Mouse (Mus musculus) left cerebral cortex, postnatal 14 days (tissue): Measurements from ENCODE around the gene Efna5. TPM values are rescaled to one million over a fixed set of nuclear protein-coding genes. Genes with fewer than 3 reads are reported as not detected.

Experiments
- DNase-seq, 2 experiments: peaks; one replicate each; pipeline ENCODE4 v3.0.0; 2021 to 2022; ENCODE audit warnings: low spot score in 2 of 2, mixed read lengths in 1 of 2
- intact Hi-C: fragments of 180-260 bp; cut with DNase I; formaldehyde crosslinking; loops from one replicate; pipeline ENCODE4 v1.15.1; 2025
- total RNA-seq, 2 experiments: library from RNA; stranded (reverse); gene quantifications; 2 replicates each; pipeline ENCODE4 v1.2.3; 2021

The Efna5 gene
- total RNA-seq, 2 experiments from 2014 or later: 45.0 to 50.8 TPM

DNA sequence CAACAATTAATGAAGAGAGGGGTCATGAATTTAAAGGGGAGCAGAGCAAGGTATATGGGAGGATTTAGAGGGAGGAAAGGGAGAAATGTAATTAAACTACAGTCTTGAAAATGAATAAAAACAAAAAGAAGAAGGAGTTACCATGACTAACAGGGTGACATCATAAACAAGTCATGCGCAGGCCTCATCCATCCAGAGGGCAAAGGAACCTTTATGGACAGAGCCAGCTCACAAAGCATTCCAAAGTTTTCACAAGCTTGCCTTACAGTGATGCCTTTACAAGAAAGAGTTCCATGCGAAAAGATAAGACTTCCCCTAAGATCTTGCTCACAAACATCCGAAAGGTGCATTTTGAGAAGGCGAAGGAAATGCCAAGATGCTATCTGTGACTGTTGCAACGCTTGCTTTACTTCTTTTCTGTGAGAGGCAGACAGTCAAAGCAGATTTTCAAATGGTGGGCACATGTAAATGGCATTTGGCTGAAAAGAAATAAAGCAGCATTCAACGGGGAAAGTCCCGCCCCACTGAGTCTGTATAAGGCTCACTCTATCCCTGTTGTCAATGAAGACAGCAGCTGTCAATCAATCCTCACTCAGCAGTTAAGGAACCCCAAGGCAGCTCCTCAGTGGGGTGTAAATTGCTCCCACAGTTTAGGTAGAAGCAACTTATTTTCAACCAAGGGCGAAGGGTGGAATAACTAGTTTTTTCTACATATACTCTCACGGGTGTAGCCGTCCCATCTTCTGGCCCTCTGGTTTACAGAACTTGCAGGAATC lies 152.8 kb downstream of the Efna5 start:
- no peak for DNase-seq
- intact Hi-C loops: no loop called here

DNA sequence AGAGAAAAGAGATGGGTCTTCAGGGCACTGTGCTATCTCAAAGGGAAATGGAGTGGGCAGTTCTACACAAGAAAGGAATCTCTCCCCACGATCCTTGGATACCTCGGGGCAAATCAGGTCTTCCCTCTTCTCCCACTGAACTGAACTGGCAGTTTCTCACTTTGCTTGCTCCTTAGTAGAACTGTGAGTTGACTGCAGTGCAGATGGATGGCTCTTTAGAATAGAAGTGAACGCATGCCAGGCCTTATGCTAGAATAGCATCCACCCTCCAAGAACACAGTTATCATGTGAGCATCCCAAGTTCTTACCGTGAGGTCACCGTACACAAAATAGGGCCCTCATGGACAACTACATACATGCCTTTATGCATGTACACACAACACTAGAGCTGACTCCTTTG lies 155.0 kb downstream of the Efna5 start:
- peak in 1 of 2 experiments; percentile 39 for DNase-seq
- intact Hi-C loops: no loop called here

DNA sequence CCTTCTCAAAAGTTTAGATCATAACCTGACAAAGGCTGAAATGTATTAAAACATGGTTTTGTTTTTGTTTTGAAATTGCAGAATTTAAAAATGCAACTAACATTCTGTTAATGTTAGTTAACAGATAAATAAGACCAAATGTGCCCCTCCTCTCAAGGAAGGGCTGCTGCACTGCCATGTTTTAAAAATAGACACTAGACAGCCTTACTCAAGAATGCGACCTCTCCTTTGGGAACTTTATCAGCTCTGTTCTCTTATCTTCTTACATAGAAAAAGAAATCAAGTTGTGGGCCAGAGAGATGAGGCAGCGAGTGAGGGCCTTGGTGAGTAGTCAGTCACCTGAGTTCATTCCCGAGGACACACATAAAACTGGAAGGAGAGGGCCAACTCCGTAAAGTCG lies 158.2 kb downstream of the Efna5 start:
- intact Hi-C loops: no loop called here
- DNase-seq: no peak

DNA sequence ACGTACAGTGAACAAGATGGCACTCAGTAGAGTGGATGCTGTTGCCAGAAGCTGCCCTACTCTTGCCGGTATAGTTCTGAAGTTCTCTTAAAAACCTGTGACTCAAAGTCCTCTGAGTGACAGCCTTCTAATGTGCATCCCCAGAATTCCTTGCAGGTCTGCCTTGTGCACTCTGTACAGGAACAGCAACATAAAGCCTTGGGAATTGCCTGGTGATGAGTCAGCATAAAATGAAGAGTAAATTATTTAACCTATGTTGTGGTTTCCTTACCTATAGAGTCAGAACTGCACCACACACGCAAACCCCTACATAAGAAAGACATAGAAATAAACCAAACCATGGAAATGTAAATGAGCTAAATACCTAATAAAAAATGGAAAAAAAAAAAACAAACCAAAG lies 159.5 kb downstream of the Efna5 start:
- intact Hi-C loops: no loop called here
- DNase-seq: no peak

DNA sequence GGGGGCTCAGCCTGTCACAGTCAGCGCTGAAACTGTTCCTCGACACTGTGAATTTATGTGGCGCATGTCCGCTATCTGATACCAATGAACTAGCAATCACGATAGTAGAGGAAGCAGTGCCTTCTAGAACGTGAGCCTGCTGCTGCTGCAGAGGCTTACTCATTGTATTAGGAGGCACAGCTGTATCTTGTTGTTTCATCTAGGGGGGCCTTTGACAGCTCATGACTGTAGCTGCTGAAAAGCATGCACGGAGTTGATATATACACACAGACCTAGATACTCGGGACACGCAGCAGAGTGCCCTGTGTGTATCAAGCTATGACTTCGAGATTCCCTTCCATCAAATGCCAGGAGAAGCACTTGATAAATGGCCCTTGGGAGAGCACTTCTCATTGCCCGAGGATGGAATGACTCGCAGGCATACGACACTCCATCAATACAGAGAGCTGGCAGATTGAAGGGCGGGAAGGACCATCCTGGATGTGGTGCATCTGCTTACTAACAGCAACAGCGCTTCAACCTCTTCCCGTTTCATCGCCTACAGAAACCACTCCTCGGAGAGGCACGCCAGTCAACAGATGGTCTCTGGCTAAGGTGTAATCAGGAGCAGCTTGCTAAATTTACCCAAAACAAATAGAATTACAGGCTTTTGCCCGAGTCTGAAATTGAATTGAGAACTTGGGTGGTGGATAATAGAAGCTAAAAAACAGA lies 160.2 kb downstream of the Efna5 start:
- intact Hi-C loops: no loop called here
- peak; percentile 19 to 26 for DNase-seq

DNA sequence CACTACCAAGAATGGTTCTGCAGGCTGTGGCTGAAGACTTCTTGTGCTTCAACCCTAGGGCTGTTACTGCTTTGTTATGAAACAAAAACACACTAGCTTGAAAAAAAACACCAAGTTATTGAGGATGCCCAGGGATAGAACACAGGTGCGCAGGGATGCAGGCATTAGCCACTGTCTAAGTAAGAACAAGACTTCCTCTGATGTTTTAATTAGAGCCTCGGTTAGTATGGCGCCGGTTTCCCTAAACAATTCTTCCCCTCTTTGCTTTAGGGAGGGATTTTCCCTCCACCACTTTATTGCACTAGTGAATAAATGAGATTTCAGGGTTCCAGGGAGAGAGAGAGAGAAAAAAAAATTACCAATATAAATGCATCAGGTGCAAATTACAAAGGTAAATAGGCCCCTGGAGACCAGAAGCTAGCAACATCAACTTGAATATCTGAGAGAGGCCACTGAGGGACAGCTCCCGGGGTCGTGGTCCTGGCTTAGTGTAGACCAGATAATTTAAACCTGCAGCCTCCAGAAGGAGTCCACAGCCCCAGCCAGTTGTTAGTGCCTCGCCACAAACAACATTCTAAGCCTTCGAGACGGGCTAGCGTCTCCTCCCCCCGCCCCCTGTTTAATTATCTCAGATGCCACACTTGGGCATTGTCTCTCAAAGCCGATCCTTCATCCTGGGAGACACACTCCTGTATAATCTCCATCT lies 163.5 kb downstream of the Efna5 start:
- DNase-seq: no peak
- intact Hi-C loops: no loop called here

DNA sequence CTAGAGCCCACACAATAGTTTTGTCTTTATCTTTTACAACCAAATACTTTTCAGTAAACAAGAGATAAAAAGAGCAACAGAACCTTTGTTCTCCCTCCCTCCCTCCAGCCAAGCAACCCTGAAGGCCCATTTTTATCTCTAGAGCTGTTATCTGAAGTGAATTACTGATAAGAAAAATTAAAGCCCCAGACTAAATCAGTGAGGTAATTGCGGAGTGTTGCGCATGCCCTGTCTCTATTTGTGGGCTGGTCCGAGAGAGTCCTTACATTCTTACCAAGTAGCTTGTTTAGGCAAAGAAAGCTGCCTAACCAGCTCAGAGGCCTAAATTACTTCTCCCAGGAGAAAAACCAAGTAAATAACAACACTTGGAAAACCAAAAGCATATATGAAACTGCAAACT lies 167.7 kb downstream of the Efna5 start:
- DNase-seq: no peak
- intact Hi-C loops: no loop called here

DNA sequence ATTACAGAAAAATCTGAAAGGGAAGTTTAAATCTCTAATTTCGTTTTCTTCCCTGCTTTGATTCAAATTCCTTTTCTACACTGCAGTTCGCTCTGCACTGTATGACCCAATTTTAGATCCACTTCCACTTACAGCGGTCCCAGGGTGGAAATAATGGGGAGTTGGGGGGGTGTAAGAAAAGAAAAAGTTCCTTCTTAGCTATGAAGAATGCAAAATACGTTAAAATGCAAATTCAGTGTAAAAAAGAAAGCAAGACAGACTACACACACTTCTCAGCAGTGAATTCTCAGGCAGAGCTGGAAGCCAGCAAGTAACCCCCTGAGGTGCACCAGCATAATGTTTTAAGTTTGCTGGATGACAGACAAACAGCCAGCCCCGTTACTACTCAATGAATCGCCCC lies 174.7 kb downstream of the Efna5 start:
- DNase-seq: no peak
- intact Hi-C loops: no loop called here

DNA sequence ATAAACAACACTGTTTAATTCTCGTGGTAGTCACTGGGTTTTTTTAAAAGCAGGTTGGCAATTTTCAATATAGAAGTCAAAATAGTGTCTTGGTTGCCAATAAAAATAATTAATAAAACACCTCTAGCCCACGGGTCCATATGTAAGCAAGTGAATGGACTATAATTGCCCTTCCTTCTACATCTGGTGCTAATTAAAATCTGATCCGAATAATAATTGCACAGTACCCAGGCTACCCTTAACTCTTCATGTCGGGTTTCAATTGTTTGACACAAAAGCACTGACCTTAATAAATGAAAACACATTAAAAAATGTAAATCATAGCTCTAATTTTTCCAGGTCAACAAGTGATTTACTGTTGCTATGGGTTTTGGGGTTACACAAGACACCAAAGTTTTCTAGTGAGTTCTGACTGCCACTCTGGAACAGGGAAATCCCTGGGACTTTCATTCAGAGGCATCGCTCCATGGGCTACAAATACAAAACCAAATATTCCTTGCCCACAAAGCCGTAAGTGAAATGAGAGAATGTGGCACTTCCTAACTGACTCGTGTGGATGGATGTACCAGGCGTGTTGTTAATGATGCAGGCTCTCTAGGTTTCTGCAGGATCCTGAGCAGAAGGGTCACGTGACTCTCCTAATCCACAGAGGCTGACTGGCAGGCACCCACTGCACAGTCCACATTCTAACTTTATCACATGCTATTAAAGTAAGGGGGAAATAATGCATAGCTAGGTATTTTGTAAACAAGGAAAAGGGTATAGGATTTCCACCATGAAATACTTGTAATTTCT lies 178.9 kb downstream of the Efna5 start:
- DNase-seq: no peak
- intact Hi-C loops: no loop called here

DNA sequence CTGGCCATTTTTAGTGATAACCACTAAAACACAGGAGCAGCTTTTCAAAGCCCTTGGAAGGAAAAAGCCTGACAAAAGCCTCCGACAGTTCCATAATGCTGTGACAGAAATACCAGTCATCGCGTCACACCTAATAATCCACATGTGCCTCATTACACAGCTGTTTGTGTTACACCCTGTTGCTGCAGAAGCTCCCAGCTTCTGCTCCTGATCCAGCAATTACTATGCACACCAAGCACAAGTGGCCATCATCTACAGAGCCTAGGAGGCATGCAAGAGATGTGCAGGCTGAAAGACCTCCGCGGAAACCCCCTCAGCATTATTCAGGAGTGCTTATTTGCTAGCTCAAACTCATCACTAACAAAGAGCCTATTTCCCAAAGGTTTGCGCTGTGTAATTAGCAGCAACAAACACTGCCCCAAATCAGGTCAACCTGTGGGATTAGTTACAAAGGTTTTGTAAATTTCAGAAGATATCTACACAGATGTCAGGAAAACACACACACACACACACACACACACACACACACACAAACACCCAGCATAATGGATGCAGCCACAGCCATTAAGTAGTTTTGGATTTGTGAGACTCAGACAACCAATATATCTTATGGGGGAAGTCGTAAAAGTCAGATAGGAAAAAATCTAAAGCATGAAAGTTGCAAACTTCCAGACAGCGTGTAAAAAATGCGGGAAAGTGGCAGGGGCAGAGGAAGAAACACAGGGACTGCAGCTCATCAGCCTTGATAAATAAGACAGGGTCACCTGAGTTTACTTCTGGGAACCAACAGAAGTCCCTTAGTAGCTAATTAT lies 180.1 kb downstream of the Efna5 start:
- intact Hi-C loops: no loop called here
- no peak for DNase-seq

DNA sequence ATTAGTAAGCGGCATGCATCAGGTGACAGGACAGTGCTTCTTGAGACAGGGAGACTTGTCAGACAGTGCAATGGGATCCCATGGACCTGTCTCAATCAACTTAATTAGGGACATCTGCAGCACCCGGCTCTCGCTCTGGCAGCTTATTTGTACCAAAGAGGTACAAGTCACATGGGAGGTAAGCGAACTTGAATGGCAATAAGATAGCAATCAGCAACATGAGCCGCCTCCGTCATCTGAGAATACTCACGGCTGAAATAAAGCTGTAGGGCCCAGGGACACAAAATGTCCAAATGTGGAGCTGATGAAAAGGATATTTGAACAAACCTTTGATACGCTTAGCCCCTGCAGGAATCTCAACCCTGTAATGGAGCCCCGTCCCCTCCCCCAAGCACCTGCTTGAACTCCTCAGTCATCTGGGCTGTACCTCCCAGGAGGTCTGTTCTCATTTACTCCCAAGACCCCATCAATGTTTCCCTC lies 186.1 kb downstream of the Efna5 start:
- intact Hi-C loops: no loop called here
- no peak for DNase-seq

DNA sequence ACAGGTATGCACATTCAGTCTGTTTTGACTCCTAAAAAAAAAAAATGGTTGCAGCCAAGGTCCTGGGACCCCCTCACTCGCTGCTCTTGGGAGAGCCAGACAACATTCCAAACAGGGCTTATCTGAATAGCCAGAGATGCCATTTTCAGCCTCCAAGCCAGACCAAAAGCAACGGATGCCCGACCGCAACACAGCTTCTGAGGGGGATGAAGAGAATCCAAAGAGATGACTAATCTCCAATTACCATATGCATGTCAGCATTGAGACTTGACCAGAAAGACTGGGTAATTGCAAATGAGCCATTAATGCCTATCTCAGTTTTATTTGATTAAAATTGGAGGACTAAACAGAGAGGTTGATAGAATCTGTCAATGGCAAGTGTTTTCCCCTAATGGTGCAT lies 188.9 kb downstream of the Efna5 start:
- no peak for DNase-seq
- intact Hi-C loops: no loop called here

DNA sequence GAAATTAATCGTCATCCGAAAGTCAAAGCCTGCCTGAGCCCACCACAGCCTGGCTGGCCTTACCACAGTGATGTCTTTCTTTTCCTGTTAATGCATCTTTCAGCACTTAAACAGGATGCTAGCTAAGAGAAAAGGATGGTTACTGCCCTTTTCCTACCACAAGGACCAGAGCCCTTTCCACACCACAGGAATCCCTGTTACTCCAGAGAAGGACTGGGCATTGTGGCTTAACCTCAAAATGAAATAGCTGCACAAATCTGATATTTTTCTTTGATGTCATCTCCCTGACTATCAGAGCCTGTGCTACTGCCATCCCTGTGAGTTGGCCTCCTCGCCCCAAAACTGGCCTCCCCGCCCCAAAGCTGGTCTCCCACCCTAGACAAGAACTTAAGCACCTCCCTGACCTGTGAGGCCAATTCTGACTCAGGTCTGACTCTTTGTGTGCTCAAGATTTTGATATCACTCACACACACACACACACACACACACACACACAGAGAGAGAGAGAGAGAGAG lies 189.9 kb downstream of the Efna5 start:
- no peak for DNase-seq
- intact Hi-C loops: no loop called here

DNA sequence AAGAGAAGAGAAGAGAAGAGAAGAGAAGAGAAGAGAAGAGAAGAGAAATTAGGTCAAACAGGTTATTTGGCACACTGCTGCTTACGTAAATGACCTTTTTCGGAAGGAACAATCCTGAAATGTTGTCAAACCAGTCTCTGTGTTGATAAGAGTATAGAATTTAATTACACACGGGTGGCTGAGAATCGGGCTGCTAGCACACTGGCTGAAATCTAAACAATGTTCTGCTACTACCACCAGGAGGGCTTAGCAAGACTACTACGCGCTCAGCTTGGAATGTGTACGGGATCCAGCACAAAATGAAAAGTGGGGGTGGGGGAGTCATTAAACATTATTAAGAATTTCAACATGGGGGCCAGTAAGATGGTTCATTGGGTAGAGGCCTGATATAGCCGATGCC lies 190.9 kb downstream of the Efna5 start:
- intact Hi-C loops: no loop called here
- no peak for DNase-seq

DNA sequence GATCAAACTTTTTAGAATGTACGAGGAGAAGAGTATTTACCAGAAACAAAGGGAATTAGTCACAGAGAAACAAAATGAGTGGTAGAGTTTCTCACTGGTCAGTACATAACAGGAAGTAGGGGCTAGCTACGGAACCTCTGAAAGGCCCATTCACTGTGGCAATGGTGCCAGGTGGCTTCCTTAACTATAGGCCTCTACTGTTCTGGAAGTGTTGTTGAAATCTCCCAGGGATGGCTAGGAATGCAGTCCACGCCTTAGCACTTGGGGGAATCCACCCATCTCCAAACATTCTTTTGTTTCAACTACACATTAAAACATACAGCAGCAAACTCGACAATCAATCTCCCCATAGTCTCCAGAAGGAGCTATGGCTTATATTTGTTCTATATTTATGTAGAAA lies 191.5 kb downstream of the Efna5 start:
- intact Hi-C loops: no loop called here
- no peak for DNase-seq

DNA sequence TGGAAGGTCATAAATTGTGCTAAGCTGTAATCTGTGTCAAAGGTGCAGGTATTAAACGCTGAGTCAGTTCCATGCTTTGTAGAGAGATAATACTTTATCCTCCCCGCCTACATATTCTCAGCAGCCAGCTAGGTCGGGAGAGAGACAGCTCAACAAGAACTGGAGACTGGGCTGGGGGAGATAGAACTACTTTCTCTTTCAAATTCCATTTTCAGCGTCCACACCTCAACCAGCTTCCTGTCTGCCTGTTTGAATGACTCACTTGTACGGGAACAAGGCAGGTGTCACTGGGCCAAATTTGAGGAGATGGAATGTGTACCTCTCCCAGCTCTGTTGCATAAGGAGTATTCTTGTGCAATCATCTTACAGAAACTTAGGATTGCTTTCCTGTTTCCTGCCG lies 193.7 kb downstream of the Efna5 start:
- intact Hi-C loops: no loop called here
- no peak for DNase-seq

DNA sequence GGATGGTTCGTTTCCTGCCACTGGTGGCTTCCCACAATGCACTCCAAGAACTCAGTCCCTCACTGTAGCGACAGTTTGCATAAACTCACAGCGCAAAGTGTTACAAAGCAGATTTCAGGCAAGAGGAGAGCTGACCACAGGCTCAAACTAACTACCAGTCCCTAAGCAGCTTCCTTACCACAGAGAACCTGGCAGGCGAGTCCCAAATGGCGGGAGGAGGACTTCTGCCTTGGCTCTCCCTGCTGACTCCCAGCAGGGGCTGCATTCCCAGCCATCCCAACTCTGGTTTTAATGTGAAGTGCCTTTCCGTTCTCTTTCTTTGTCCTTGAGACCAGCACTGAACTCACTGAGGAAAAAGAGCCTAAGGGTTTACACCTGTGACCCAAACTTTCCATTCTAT lies 195.9 kb downstream of the Efna5 start:
- intact Hi-C loops: no loop called here
- no peak for DNase-seq

DNA sequence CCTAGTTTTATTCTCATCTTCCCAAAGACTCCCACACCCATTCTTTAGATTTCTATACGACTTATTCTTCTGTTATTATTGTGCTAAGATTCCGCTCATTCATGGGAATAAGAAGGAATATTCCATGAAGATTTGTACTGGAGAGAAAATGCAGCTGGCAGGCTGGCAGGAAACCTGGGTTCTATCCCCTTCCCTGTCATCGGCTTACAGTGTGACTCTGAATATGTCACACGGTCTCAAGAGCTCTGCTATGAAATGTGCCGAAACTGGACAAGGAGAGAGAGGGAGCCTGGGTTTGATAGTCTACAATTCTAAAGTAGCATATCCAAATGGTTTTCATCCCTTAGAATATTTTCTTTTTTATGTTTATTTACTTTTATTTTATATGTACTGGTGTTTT lies 198.0 kb downstream of the Efna5 start:
- intact Hi-C loops: no loop called here
- no peak for DNase-seq

DNA sequence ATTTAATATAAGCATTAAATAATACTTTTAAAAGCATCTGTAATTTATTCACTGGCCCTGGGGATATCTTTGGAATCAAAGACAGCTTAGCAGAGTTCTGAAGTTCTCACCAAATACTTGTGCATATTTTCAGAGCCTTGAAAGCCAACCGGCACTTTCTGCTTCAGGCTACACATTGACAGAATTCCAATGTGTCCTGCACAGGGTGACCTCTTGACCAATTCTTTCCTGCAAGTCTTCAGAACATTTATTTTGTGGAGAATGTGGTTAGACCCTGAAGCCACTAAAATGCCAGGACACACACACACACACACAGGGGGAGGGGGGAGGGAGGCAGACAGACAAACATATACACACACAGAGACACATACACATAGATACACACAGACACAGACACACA lies 199.4 kb downstream of the Efna5 start:
- intact Hi-C loops: no loop called here
- DNase-seq: no peak
